Mouse (Mus musculus) bone marrow macrophage, adult 2 months (primary cell): ENCODE measurements around the gene Slc30a10.

Experiments
- CTCF ChIP-seq: IDR thresholded peaks from 2 replicates; pipeline ENCODE4 v1.5.1; 2012; ENCODE audit warnings: low read depth, mild to moderate bottlenecking, low read length, moderate library complexity
- POLR2A ChIP-seq: IDR thresholded peaks from 2 replicates; pipeline ENCODE4 v1.6.1; 2012; ENCODE audit warnings: mild to moderate bottlenecking, low read depth, low read length, borderline replicate concordance

DNA sequence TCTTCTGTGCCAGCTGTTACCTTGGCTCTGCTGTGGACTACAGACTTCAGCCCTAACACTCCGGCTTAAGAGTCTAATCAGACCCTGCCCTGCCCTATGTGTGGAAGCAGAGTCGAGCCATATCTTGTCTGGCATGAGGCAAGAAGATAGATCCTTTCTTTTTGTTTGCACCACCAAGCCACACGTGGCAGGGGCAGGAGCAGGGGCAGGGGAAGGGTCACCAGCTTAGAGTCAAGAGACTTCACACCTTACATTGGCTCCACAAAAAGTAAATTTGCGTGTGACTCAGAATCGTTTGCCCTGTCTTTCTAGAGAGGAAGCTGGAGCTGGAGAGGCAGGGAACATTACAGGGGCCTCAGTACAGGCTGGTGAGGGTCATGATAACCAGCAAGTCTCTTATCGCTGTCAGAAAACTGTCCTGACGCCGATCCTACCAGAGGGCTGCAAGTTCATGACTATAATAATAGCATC lies 14.9 kb downstream of the Slc30a10 start:
- TF ChIP-seq POLR2A (no peak), CTCF (no peak)
